Mouse (Mus musculus) midbrain, embryonic 15.5 days (tissue): ENCODE measurements around the gene Shc4. TPM values are rescaled to one million over a fixed set of nuclear protein-coding genes. Genes with fewer than 3 reads are reported as not detected.

ENCODE experiments used
- ATAC-seq: fragments of 200-750 bp; cut with Nextera tagmentation; replicated peaks from 2 replicates; pipeline ENCODE4 v1.8.0; 2017; ENCODE audit warnings: moderate TSS enrichment
- H3K27ac ChIP-seq: fragments of 300-500 bp; sonication (generic); 2 replicates; pipeline ENCODE4 v1.5.1; 2015; ENCODE audit warnings: mild to moderate bottlenecking, inconsistent platforms
- H3K27me3 ChIP-seq: fragments of 300-500 bp; sonication (generic); replicated peaks from 2 replicates; pipeline ENCODE4 v1.6.1; 2015; ENCODE audit warnings: inconsistent platforms
- H3K36me3 ChIP-seq: fragments of 300-500 bp; sonication (generic); replicated peaks from 2 replicates; pipeline ENCODE4 v1.6.1; 2015; ENCODE audit warnings: inconsistent platforms
- H3K4me1 ChIP-seq: fragments of 300-500 bp; sonication (generic); 2 replicates; pipeline ENCODE4 v1.6.1; 2015; ENCODE audit warnings: inconsistent platforms
- H3K4me2 ChIP-seq: fragments of 300-500 bp; sonication (generic); 2 replicates; pipeline ENCODE4 v1.6.1; 2015; ENCODE audit warnings: inconsistent platforms, mild to moderate bottlenecking, moderate library complexity
- H3K4me3 ChIP-seq: fragments of 300-500 bp; sonication (generic); 2 replicates; pipeline ENCODE4 v1.5.1; 2015; ENCODE audit warnings: mild to moderate bottlenecking, inconsistent platforms
- H3K9ac ChIP-seq: fragments of 300-500 bp; sonication (generic); 2 replicates; pipeline ENCODE4 v1.6.1; 2015; ENCODE audit warnings: mild to moderate bottlenecking, inconsistent platforms
- H3K9me3 ChIP-seq: fragments of 300-500 bp; sonication (generic); 2 replicates; pipeline ENCODE4 v1.6.1; 2016; ENCODE audit warnings: inconsistent platforms
- whole genome bisulfite sequencing: fragments of 180-500 bp; shearing (Covaris S2); methylation state at CpG from one replicate; pipeline ENCODE4 v1.1.7; 2015; ENCODE audit warnings: mixed read lengths; 5-methylcytosine and 5-hydroxymethylcytosine counted together
- polyA plus RNA-seq: library from polyadenylated mRNA; unstranded; fragments of >200 nt; fragmentation: Nextera tagmentation; extraction: Ambion mirVana; gene quantifications from 2 replicates; pipeline ENCODE4 v1.2.1, GENCODE M21; 2015

The Shc4 gene
- 3.6 and 3.7 TPM in 2 replicates for polyA plus RNA-seq

DNA sequence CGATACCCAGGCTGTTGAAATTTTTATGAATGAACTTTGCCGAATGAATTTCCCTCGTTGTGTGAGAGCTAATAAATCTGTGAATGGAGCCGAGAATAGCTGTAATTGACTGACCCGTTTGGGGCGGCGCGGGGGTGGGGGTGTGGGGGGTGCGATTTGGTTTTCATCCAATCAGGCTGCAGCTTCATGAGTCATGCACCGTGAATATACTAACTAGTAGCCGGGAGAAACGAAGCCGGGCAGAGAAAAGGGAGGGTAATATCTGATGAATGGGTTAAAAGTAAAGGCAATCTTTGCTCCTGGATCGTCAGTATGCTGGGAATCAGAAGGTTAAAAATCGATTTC lies at the start of gene Shc4:
Gene Shc4, minus strand, starts transcription at position 63 of the 345 bp plus-strand sequence.
- Histone ChIP-seq H3K36me3 (no peaks in the 10 kb centered on the region), H3K4me2 (peak within 1 kb of the TSS; percentile 100), H3K27me3 (peaks cover 15% of the 10 kb centered on the region), H3K9ac (peak within 1 kb of the TSS; percentile 69), H3K9me3 (no peaks in the 10 kb centered on the region), H3K27ac (peak within 1 kb of the TSS; percentile 78), H3K4me3 (peak within 1 kb of the TSS; percentile 54), H3K4me1 (peaks cover 25% of the 10 kb centered on the region)
- peak; percentile 90 for ATAC-seq
- under 1% methylated on average over 15 of the region's 15 CpGs for WGBS

DNA sequence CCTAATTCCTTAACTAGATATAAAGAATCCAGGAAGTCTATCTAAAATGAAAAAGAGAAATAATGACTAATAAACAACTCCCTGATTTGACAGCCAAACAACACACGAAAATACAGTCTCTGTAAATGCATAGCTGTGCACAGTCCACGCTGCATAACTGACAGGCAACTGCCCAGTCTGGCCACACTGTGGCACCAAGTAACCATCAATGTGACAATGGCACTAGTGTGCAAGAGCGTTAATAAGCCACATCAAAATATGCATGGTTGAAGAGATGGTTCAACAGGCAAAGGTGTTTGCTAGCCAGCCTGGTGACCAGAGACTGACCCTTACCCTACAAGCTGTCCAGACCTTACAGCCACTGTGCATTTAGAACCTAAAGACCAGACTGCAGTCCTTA lies 41.1 kb upstream of the Shc4 start:
- ATAC-seq: no peak
- no peak overlapping the region for H3K4me3 ChIP-seq
- 89% methylated on average over 3 of the region's 3 CpGs for WGBS
- H3K27me3 ChIP-seq: no peaks in the 10 kb centered on the region
- no peak overlapping the region for H3K9ac ChIP-seq
- H3K9me3 ChIP-seq: no peaks in the 10 kb centered on the region
- peaks cover 42% of the 10 kb centered on the region for H3K36me3 ChIP-seq
- no peak overlapping the region for H3K27ac ChIP-seq
- no peak overlapping the region for H3K4me2 ChIP-seq
- H3K4me1 ChIP-seq: no peaks in the 10 kb centered on the region

GRCm38 (mm10) chr2:125764531-125764930 lies 40.6 kb upstream of the Shc4 start:
- H3K4me2 ChIP-seq: no peak overlapping the region
- ATAC-seq: no peak
- no peaks in the 10 kb centered on the region for H3K27me3 ChIP-seq
- peaks cover 41% of the 10 kb centered on the region for H3K36me3 ChIP-seq
- no peak overlapping the region for H3K4me3 ChIP-seq
- no peaks in the 10 kb centered on the region for H3K9me3 ChIP-seq
- no peaks in the 10 kb centered on the region for H3K4me1 ChIP-seq
- no peak overlapping the region for H3K27ac ChIP-seq
- WGBS: 96% methylated on average over 5 of the region's 5 CpGs
- no peak overlapping the region for H3K9ac ChIP-seq

GRCm38 (mm10) chr2:125749330-125749729 lies 25.4 kb upstream of the Shc4 start:
- no peaks in the 10 kb centered on the region for H3K9me3 ChIP-seq
- no peak overlapping the region for H3K9ac ChIP-seq
- H3K4me2 ChIP-seq: no peak overlapping the region
- WGBS: 90% methylated on average over 2 of the region's 2 CpGs
- ATAC-seq: no peak
- H3K36me3 ChIP-seq: peaks cover 49% of the 10 kb centered on the region
- no peaks in the 10 kb centered on the region for H3K4me1 ChIP-seq
- H3K27me3 ChIP-seq: no peaks in the 10 kb centered on the region
- H3K4me3 ChIP-seq: no peak overlapping the region
- no peak overlapping the region for H3K27ac ChIP-seq

DNA sequence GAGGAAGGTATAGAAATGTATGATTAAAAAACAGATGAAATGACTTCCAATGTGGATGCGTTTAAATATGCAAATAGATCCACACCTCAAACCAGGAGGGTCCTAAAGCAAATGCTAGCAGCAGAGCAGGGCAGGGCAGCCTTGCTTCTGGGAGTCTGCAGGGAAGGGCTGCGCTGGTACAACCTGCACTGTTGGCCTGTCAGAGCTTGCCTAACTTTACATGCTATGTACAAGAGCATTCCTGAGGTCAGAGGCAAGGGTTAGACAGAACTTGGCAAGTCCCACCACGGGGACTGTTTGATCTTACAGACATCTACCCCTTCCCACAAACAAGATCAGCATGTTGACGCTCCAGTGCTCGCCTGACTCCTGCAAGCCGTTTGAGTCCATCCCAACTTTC lies 15.4 kb upstream of the Shc4 start:
- no peaks in the 10 kb centered on the region for H3K27me3 ChIP-seq
- H3K9me3 ChIP-seq: no peaks in the 10 kb centered on the region
- H3K4me2 ChIP-seq: no peak overlapping the region
- ATAC-seq: no peak
- H3K9ac ChIP-seq: no peak overlapping the region
- WGBS: 86% methylated on average over 6 of the region's 6 CpGs
- peaks cover 38% of the 10 kb centered on the region for H3K36me3 ChIP-seq
- H3K4me1 ChIP-seq: no peaks in the 10 kb centered on the region
- no peak overlapping the region for H3K27ac ChIP-seq
- no peak overlapping the region for H3K4me3 ChIP-seq

GRCm38 (mm10) chr2:125738718-125739117 lies 14.8 kb upstream of the Shc4 start:
- no peak overlapping the region for H3K4me3 ChIP-seq
- 81% methylated on average over 5 of the region's 5 CpGs for WGBS
- no peaks in the 10 kb centered on the region for H3K27me3 ChIP-seq
- peaks cover 34% of the 10 kb centered on the region for H3K36me3 ChIP-seq
- no peak for ATAC-seq
- no peak overlapping the region for H3K9ac ChIP-seq
- H3K4me2 ChIP-seq: no peak overlapping the region
- H3K9me3 ChIP-seq: no peaks in the 10 kb centered on the region
- no peaks in the 10 kb centered on the region for H3K4me1 ChIP-seq
- no peak overlapping the region for H3K27ac ChIP-seq

- H3K9ac ChIP-seq: no peak overlapping the region
- no peak overlapping the region for H3K4me2 ChIP-seq
- H3K4me1 ChIP-seq: peaks cover 11% of the 10 kb centered on the region
- H3K27ac ChIP-seq: no peak overlapping the region
- H3K4me3 ChIP-seq: no peak overlapping the region
- peaks cover 20% of the 10 kb centered on the region for H3K36me3 ChIP-seq
- no peaks in the 10 kb centered on the region for H3K27me3 ChIP-seq
- no peak for ATAC-seq
- no peaks in the 10 kb centered on the region for H3K9me3 ChIP-seq
These were observed 12.0 kb upstream of the Shc4 start for GRCm38 (mm10) chr2:125736025-125736343.

DNA sequence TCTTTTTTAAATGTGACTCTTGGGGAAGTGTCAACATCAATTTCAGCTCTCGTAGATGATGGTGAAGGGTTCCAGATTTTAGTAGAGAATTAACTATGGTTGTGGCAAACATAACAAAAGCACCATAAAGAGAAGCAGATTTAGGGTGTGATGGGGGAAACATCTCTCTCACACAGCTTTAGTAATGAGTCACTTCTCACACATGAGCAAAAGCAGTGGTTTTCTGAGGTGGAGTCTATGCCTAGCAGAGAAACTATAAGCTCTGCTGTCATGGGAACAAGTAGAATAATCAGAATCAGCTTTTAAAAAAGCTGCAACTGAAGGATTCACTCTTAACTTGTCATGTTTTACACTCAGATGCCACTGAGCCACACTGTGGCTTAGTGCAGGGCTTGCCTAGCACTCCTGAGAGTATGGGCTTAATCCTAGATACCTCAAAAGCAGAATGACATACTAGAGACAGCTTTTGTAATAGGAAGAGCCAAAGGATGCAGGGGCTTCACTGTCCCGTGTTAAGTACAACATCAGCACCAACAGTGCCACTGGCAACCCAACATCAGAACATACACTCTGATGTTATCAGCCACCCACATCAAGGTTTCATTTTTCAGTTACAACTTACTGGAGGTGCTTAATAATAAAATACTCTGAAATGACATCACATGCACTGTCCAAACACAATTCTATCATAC lies 11.5 kb upstream of the Shc4 start:
- 74% methylated on average over 2 of the region's 2 CpGs for WGBS
- Histone ChIP-seq H3K27me3 (no peaks in the 10 kb centered on the region), H3K4me3 (no peak overlapping the region), H3K4me2 (no peak overlapping the region), H3K9ac (no peak overlapping the region), H3K9me3 (no peaks in the 10 kb centered on the region), H3K36me3 (peaks cover 16% of the 10 kb centered on the region), H3K4me1 (peaks cover 11% of the 10 kb centered on the region), H3K27ac (no peak overlapping the region)
- no peak for ATAC-seq

- H3K9me3 ChIP-seq: no peaks in the 10 kb centered on the region
- peaks cover 10% of the 10 kb centered on the region for H3K36me3 ChIP-seq
- H3K4me3 ChIP-seq: no peak overlapping the region
- no peaks in the 10 kb centered on the region for H3K27me3 ChIP-seq
- no peak for ATAC-seq
- H3K4me1 ChIP-seq: peaks cover 11% of the 10 kb centered on the region
- no peak overlapping the region for H3K27ac ChIP-seq
- no peak overlapping the region for H3K4me2 ChIP-seq
- H3K9ac ChIP-seq: no peak overlapping the region
These were observed 10.8 kb upstream of the Shc4 start for GRCm38 (mm10) chr2:125734741-125735140.

DNA sequence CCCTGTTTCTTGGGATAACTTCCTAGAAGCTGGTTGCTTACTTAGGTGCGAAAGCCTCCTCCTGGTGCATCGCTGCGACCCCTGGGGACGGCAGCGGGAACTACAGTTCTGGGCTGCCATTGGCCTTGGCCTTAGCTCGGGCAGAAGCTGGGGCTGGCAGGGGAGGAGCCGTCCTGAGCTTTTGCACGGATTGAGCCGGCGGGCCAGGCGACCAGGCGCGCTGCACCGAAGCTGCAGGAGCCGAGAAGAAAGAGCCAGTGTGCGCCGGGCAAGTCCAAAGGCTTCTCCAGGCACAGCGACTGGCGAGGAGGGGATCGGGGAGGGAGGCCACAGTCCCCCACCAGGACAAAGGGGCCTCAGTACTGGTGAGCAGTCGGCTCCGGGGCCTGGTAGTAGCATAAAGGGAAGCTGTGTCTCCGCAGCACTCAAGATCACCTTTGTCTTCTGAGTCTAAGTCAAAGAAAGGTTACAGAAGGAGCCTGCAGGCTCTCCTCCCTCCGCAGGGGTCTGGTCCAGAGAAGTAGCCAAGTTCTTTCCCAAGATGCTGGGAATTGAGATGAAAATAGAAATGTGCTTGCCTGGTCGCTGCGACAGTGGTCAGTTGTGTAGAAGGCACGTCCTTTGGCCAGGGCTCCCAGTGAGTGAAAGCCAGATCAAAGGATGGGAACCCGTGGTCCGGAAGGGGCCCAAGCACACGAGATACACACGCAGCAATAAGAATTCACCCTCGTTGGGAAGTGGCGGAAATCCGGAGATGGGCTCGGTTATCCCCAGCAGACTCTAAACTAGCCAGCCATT lies 8.0 kb upstream of the Shc4 start:
- 6% methylated on average over 35 of the region's 35 CpGs for WGBS
- Histone ChIP-seq H3K4me2 (peak overlapping the region; percentile 87), H3K9me3 (no peaks in the 10 kb centered on the region), H3K36me3 (no peaks in the 10 kb centered on the region), H3K27me3 (no peaks in the 10 kb centered on the region), H3K9ac (peak overlapping the region; percentile 70), H3K4me3 (peak overlapping the region; percentile 47), H3K4me1 (peaks cover 11% of the 10 kb centered on the region), H3K27ac (peak overlapping the region; percentile 91)
- peak; percentile 96 for ATAC-seq

DNA sequence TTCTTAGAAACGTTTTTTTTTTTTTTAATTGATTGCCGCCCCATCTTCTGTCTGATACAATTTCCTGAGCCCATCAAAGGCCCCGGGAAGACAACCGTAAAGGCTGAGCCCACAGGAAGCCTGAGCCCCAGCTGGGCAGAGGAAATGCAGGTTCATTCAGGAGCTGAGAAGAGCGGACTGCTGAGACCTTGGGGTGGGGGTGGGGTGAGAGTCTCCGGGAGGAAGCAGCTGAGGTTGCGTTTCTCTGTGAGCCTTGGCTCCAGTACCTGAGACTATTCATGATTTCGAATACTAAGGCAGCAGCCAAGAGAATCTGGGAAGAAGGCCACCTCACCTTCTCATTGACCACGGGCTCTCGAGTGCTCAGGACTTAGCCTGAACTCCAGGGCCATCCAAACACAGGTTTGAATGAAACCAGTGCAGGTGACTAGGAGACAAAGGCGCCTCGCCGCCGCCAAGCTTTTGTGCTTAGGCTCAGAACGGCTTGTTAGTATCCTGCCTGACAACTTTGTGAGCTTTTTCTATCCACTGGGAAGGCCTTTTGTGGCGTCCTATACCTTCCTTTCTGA lies 682 bp upstream of the Shc4 start:
- Histone ChIP-seq H3K9me3 (no peaks in the 10 kb centered on the region), H3K36me3 (no peaks in the 10 kb centered on the region), H3K9ac (peak overlapping the region; percentile 69), H3K4me2 (peak overlapping the region; percentile 100), H3K27ac (peak overlapping the region; percentile 78), H3K4me3 (peak overlapping the region; percentile 54), H3K27me3 (peaks cover 15% of the 10 kb centered on the region), H3K4me1 (peaks cover 25% of the 10 kb centered on the region)
- WGBS: under 1% methylated on average over 16 of the region's 16 CpGs
- peak; percentile 59 for ATAC-seq

- Histone ChIP-seq H3K9ac (peak overlapping the region; percentile 69), H3K27me3 (peaks cover 15% of the 10 kb centered on the region), H3K27ac (peak overlapping the region; percentile 78), H3K9me3 (no peaks in the 10 kb centered on the region), H3K4me2 (peak overlapping the region; percentile 100), H3K4me3 (peak overlapping the region; percentile 54), H3K4me1 (peaks cover 25% of the 10 kb centered on the region), H3K36me3 (no peaks in the 10 kb centered on the region)
- WGBS: 1% methylated on average over 33 of the region's 34 CpGs
- ATAC-seq: peak; percentile 85
These were observed 401 bp downstream of the Shc4 start for GRCm38 (mm10) chr2:125723408-125724085.
